Mouse (Mus musculus) heart, embryonic 12.5 days (tissue): ENCODE results near the gene Cxcl5. TPM values are rescaled to one million over a fixed set of nuclear protein-coding genes. Genes with fewer than 3 reads are reported as not detected.
"Not testable (repeated sequence)": the region's sequence is repeated elsewhere in the genome, so short reads cannot be mapped to it uniquely, and the experiment has no call there.

Source experiments
- ATAC-seq: fragments of 200-750 bp; cut with Nextera tagmentation; 2 replicates; pipeline ENCODE4 v1.8.0; 2017; ENCODE audit warnings: moderate TSS enrichment, moderate library complexity; ENCODE audit not compliant: insufficient number of reproducible peaks, low FRiP score
- H3K27ac ChIP-seq: fragments of 300-500 bp; sonication (generic); 2 replicates; pipeline ENCODE4 v1.5.1; 2016; ENCODE audit warnings: mild to moderate bottlenecking, moderate library complexity; ENCODE audit not compliant: poor library complexity, severe bottlenecking
- H3K27me3 ChIP-seq: fragments of 300-500 bp; sonication (generic); replicated peaks from 2 replicates; pipeline ENCODE4 v1.6.1; 2016; ENCODE audit warnings: mild to moderate bottlenecking, moderate library complexity
- H3K36me3 ChIP-seq: fragments of 300-500 bp; sonication (generic); 2 replicates; pipeline ENCODE4 v1.6.1; 2016; ENCODE audit warnings: mild to moderate bottlenecking, moderate library complexity
- H3K4me1 ChIP-seq: fragments of 300-500 bp; sonication (generic); replicated peaks from 2 replicates; pipeline ENCODE4 v1.6.1; 2016; ENCODE audit warnings: mild to moderate bottlenecking
- H3K4me2 ChIP-seq: fragments of 300-500 bp; sonication (generic); 2 replicates; pipeline ENCODE4 v1.6.1; 2016; ENCODE audit warnings: mild to moderate bottlenecking, moderate library complexity
- H3K4me3 ChIP-seq: fragments of 300-500 bp; sonication (generic); 2 replicates; pipeline ENCODE4 v1.5.1; 2016; ENCODE audit warnings: mild to moderate bottlenecking
- H3K9ac ChIP-seq: fragments of 300-500 bp; sonication (generic); 2 replicates; pipeline ENCODE4 v1.6.1; 2016; ENCODE audit warnings: mild to moderate bottlenecking, moderate library complexity
- H3K9me3 ChIP-seq: fragments of 300-500 bp; sonication (generic); replicated peaks from 2 replicates; pipeline ENCODE4 v1.6.1; 2016; ENCODE audit warnings: mild to moderate bottlenecking, moderate library complexity
- WGBS: fragments of 180-500 bp; shearing (Covaris S2); methylation state at CpG from one replicate; pipeline ENCODE4 v1.1.7; 2016; 5-methylcytosine and 5-hydroxymethylcytosine counted together
- polyA plus RNA-seq: library from polyadenylated mRNA; unstranded; fragments of >200 nt; fragmentation: Nextera tagmentation; extraction: Ambion mirVana; gene quantifications from 2 replicates; pipeline ENCODE4 v1.2.1, GENCODE M21; 2016

Gene Cxcl5
- polyA plus RNA-seq, 1 experiment from 2014 or later = not detected

- Histone ChIP-seq H3K36me3 (no peaks in the 10 kb centered on the region), H3K4me3 (peak within 1 kb of the TSS; percentile 48), H3K27me3 (no peaks in the 10 kb centered on the region), H3K4me2 (peak within 1 kb of the TSS; percentile 98), H3K27ac (no peak within 1 kb of the TSS), H3K9ac (peak within 1 kb of the TSS; percentile 60), H3K4me1 (0 out of 2 replicates have a peak, but pooled peaks cover 7% of the 10 kb centered on the region), H3K9me3 (no peaks in the 10 kb centered on the region)
- WGBS = 14% methylated on average over 26 of the region's 26 CpGs
- peak; percentile 79 for ATAC-seq
These were observed 26.8 kb downstream of the Cxcl5 start, which contains the start of gene Cxcl3 for GRCm38 (mm10) chr5:90785659-90786588. TSS of gene Cxcl3 (plus strand) at chr5:90786103.

- WGBS = 72% methylated on average over 4 of the region's 4 CpGs
- H3K9me3 ChIP-seq = no peaks in the 10 kb centered on the region
These were observed 29.0 kb downstream of the Cxcl5 start for GRCm38 (mm10) chr5:90788114-90788513.

GRCm38 (mm10) chr5:90789306-90790073, 30.3 kb downstream of the Cxcl5 start:
- WGBS = 66% methylated on average over 11 of the region's 11 CpGs
- H3K4me2 ChIP-seq = no peak overlapping the region
- no peak overlapping the region for H3K27ac ChIP-seq

More at GRCm38 (mm10) chr5:90788114-90788513, 29.0 kb downstream of the Cxcl5 start:
- no peaks in the 10 kb centered on the region for H3K36me3 ChIP-seq
- H3K27me3 ChIP-seq = no peaks in the 10 kb centered on the region
- H3K4me1 ChIP-seq = 0 out of 2 replicates have a peak, but pooled peaks cover 7% of the 10 kb centered on the region
- H3K27ac ChIP-seq = no peak overlapping the region
- ATAC-seq = no peak
- H3K4me2 ChIP-seq = no peak overlapping the region
- no peak overlapping the region for H3K4me3 ChIP-seq
- H3K9ac ChIP-seq = no peak overlapping the region

DNA sequence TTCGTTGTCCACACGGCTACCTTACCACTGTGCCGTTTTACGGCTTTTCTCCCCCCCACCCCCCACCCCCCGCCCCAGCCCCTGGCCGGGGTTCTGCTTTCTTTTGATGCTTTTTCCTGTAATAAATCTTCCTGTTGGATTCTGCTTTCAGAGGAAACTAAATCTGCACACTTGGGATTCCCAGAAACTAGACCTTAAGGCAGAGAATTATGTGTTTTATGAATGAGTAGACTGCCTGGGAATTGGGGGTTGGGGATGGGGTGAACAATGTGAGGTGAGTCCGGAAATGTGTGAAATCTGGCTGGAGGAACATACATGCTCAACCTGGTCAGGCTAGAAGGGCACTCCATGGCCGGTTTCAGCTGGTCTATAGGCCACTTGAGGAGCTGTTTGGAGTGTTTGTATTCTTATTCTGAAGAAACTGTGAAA, 30.9 kb downstream of the Cxcl5 start:
- no peak for ATAC-seq
- WGBS = 83% methylated on average over 8 of the region's 8 CpGs
- H3K4me2 ChIP-seq = no peak overlapping the region

More at GRCm38 (mm10) chr5:90789306-90790073, 30.3 kb downstream of the Cxcl5 start:
- Histone ChIP-seq H3K9me3 (no peaks in the 10 kb centered on the region), H3K36me3 (no peaks in the 10 kb centered on the region), H3K4me1 (0 out of 2 replicates have a peak, but pooled peaks cover 7% of the 10 kb centered on the region), H3K27me3 (no peaks in the 10 kb centered on the region), H3K9ac (no peak overlapping the region), H3K4me3 (no peak overlapping the region)
- ATAC-seq = no peak

GRCm38 (mm10) chr5:90794195-90794625, 35.0 kb downstream of the Cxcl5 start, which contains the start of gene Cxcl15:
TSS of gene Cxcl15 (plus strand) at chr5:90794534.
- no peaks in the 10 kb centered on the region for H3K4me1 ChIP-seq
- 66% methylated on average over 5 of the region's 5 CpGs for WGBS
- H3K27ac ChIP-seq = no peak within 1 kb of the TSS
- H3K9ac ChIP-seq = no peak within 1 kb of the TSS
- no peaks in the 10 kb centered on the region for H3K9me3 ChIP-seq
- H3K36me3 ChIP-seq = no peaks in the 10 kb centered on the region
- H3K27me3 ChIP-seq = no peaks in the 10 kb centered on the region
- H3K4me3 ChIP-seq = no peak within 1 kb of the TSS
- no peak for ATAC-seq
- no peak within 1 kb of the TSS for H3K4me2 ChIP-seq

More for the DNA sequence above, 30.9 kb downstream of the Cxcl5 start:
- Histone ChIP-seq H3K36me3 (no peaks in the 10 kb centered on the region), H3K4me1 (0 out of 2 replicates have a peak, but pooled peaks cover 7% of the 10 kb centered on the region), H3K9me3 (no peaks in the 10 kb centered on the region), H3K27ac (no peak overlapping the region), H3K9ac (no peak overlapping the region), H3K4me3 (no peak overlapping the region), H3K27me3 (no peaks in the 10 kb centered on the region)

DNA sequence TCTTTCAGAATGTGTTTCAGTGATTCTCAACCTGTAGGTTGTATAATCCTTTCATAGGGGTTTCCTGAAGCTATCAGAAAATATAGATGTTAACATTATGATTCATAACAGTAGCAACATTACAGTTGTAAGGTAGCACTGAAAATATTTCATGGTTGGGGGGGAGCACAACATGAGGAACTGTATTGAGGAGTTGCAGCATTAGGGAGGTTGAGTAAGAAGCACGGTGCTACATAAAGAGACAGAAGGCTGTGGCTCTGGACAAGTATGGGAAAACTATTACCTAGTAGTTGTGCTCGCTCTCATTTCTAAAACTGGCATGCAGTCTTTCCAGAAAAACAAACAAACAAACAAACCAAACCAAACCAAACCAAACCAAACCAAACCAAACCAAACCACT, 36.2 kb downstream of the Cxcl5 start:
- H3K4me1 ChIP-seq, H3K27ac ChIP-seq, H3K36me3 ChIP-seq, H3K27me3 ChIP-seq, H3K4me2 ChIP-seq, H3K9me3 ChIP-seq, ATAC-seq, H3K9ac ChIP-seq, H3K4me3 ChIP-seq: not testable (repeated sequence)
- 82% methylated on average over 2 of the region's 2 CpGs for WGBS

DNA sequence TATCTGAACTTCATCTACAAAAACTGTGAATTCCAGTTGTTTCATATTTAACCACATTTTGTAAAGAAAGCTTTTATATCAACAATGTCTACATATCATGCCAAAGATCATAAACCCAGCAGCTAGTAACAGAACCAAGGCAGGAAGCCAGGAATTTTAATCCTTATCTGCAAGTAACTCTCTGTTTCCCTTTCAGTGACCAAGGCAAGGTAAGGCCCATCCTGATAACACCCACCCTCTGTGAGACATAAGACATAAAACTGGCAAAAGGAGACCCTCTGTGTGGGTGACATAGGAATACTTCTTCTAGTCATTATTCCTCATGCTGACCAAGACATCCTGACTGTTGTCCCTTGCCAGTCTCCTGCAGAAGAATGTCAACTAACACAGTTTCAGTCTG, 45.4 kb downstream of the Cxcl5 start:
- no peak overlapping the region for H3K27ac ChIP-seq
- no peak overlapping the region for H3K4me2 ChIP-seq
- no peaks in the 10 kb centered on the region for H3K36me3 ChIP-seq
- no peak overlapping the region for H3K9ac ChIP-seq
- no peak overlapping the region for H3K4me3 ChIP-seq
- H3K4me1 ChIP-seq = no peaks in the 10 kb centered on the region
- H3K27me3 ChIP-seq = no peaks in the 10 kb centered on the region
- no peak for ATAC-seq
- no peaks in the 10 kb centered on the region for H3K9me3 ChIP-seq

- no peak overlapping the region for H3K4me3 ChIP-seq
- no peaks in the 10 kb centered on the region for H3K27me3 ChIP-seq
- no peak overlapping the region for H3K9ac ChIP-seq
- H3K4me2 ChIP-seq = no peak overlapping the region
- no peaks in the 10 kb centered on the region for H3K36me3 ChIP-seq
- no peaks in the 10 kb centered on the region for H3K9me3 ChIP-seq
- H3K27ac ChIP-seq = no peak overlapping the region
- no peak for ATAC-seq
- no peaks in the 10 kb centered on the region for H3K4me1 ChIP-seq
These were observed 46.9 kb downstream of the Cxcl5 start for GRCm38 (mm10) chr5:90806050-90806449.

GRCm38 (mm10) chr5:90807176-90807950, 48.2 kb downstream of the Cxcl5 start:
- Histone ChIP-seq H3K36me3 (no peaks in the 10 kb centered on the region), H3K27ac (no peak overlapping the region), H3K4me1 (no peaks in the 10 kb centered on the region), H3K4me2 (no peak overlapping the region), H3K27me3 (no peaks in the 10 kb centered on the region), H3K9ac (no peak overlapping the region), H3K9me3 (no peaks in the 10 kb centered on the region), H3K4me3 (no peak overlapping the region)
- 74% methylated on average over 3 of the region's 3 CpGs for WGBS
- ATAC-seq = no peak
